Mouse (Mus musculus) 3T3-L1 (cell line): ENCODE data around the gene Trim47.
"Not testable (repeated sequence)": the region's sequence is repeated elsewhere in the genome, so short reads cannot be mapped to it uniquely, and the experiment has no call there.

Experiments
- DNase-seq: peaks from one replicate; pipeline ENCODE4 v3.0.0-alpha.2; 2015; ENCODE audit warnings: low read depth, low spot score

The Trim47 gene

DNA sequence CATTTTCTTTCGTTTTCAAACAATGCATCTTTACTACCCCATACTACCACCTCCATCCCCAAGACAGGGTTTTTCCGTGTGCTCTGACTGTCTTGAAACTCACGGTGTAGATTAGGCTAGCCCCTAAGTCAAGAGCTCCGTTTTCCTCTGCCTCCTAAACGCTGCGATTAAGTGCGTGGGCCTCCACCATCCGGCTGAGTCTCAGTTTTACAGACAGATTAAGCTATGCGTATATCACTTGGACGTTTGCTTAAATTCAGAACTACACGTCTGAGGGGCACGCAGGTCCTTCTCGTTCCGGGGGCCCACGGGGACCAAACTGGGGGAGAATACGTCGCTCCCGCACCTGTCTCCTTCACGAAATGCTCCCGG lies 11.1 kb upstream of the Trim47 start:
- DNase-seq, result peak; percentile 23

DNA sequence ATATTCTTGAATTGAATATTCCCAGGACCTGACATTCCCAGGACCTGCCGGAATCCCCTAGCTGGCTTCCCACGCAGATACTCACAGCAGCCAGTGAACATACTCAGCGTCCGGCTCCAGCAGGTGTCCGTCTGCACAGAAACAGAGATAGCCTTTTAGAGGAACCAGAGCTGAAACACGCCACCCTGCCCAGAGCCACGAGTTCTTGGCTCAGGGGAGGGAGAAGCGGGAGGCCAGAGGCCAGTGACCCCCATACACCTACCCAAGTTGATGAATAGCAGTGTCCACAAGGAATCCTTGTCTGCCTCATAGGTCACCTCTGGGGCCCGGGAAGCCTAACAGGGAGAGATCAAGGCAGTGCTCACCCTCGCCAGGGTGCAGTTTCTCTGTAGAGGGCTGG lies 7.2 kb upstream of the Trim47 start:
- no peak for DNase-seq

DNA sequence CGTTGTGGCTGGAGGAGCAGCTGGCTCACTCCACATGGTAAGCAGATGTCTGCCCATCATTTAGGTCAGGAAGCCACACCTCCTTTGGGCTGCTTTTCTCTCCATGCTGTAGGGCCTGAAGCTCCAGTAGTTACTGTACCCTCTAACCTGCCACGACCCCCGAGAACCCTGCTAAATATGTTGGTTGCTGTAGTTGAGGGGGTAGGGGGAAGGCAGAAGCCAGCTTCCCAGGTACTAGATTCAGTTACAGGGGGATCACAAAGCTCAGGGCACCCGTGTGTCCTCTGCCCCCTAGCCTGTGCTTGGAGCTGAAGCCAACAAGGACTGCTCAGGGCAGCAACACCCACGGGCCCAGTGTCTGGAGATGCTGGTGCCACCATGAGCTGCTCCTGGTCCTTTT lies 6.5 kb upstream of the Trim47 start:
- DNase-seq, result peak; percentile 63

DNA sequence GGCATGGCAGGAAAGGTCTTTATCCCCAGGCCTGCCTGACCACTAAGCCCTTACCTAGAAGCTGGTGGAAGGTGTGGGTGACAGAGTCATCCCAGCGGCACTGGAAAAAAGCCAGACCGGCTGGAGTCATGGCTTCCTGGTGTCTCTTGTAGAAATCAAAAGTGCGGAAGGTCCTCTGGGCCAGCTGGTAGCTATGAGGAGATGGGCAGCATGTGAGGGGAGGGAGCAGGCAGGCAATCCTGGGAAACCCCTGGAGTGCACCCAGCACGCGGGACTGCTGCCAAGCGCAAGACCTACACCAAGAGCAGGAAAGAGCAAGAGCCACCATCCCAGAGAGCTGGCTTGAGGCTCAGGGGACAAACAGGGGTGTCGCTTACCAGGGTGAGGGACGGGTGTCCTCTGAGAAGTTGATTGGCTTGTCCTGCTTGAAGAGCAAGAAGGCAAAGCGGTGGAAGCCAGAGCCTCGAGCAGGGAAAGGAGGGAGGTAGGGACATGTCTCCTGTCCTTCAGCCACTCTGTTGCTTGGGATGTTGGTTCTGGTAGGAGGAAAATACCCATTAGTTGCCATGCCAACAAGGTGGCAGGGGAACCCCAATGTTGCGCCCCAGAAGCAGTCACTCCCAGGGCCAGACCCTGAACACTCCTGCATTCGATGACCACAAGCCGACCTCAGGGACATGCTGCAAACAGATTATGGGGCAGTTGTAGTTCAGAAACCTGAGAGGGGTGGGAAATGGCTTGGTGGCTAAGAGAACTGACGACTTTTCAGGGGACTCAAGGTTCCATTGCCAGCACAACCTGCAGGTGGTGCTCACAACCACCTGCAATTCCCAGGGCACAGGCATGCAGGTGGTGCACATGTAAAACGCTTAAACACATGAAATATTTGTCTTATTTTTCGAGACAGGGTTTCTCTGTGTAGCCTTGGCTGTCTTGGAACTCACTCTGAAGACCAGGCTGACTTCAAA lies 5.6 kb upstream of the Trim47 start:
- DNase-seq, result peak; percentile 41

DNA sequence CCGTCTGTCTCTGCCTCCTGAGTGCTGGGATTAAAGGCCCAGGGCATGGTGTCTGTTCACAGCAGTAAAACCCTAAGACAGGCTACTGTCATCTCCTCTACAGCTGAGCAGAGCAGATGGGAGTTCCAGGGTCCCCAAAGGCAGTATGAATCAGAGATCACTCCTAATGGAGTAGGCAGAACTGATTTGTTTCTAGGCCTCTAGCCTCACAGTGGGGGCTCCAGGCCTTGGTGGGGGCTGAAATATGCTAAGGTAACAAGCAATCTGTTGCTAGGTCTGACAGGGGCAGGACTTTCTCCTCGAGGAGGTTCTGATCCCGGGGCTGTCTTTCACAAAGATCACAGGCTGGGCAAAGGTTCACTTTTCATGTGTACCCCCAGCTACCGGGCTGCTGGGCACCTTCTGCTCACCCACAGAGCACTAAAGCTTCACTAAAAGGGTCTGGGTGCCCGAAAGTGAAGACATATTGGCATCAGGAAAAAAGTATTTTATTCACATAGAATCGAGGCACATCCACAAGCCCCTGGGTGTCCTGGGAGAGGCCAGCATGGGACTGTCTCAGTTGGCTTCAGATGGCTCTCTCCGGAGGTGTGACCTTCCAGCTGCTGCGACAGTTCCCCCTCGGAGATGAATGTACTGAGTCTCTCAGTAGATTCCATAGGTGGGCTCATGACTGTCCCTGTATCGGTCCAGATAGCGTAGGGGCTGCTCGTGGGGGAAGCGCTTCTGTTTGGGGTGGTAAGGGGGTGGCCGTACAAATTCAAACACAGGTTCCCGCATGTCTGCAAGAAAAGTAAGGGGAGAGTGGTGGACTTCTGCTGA lies 4.5 kb upstream of the Trim47 start:
- peak; percentile 34 for DNase-seq

DNA sequence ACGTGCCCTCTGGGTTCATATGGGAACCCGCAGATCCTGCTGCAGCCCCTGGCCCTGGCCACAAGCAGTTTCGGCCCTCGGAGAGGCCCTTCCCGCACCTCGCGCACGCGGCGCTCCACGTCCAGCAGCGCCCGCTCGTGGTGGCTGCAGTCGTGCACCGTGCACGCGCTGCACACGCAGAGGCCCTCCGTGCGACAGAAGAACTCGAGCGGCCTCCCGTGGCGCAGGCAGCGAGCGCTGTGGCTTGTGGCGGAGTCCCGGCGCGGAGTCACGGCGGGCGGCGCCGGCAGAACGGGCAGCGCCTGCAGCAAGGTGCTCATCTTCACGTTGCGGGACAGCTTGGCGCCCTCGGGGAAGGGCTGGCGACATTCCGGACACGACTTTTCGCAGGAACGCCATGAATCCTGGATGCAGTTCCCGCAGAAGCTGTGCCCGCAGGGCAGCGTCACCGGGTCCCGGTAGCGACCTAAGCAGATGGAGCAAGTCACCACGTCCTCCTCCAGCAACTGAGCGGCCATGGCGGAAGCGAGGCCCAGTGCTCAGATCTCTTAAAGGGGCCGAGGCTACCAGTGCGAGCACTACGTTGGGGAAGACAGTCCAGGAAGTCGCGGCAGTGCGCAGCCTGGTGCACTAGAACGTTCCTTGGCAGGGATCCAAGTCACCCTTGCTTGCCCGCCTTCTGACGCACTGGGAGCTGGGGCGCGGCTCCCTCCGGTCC lies 3.6 kb upstream of the Trim47 start, which contains the start of gene Trim65:
Trim65 (minus strand) TSS at position 641 of the 718 bp plus-strand sequence.
- DNase-seq, result peak; percentile 83

DNA sequence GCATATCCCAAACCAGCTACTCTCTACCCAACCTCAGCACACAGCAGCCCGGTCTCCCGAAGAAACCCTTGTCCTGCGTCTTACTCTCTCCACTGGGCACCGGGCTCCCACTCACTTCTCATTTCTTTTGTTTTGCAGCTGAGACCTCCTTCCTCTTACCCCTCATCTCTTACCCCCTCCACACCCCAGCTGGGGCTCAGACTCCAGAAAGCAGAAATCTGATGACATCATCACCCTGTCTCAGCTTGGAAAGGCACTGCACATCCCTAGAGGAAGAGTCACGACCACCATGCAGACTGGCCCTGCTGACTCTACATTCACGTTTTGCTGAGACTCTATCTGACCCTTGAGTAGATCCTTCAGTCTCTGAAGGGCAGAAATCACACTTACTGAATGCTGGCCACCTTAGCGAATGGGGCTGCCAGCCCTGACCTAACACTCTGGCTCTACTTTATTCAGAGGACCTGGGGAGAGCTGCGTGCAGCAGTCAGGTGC lies 3.0 kb upstream of the Trim47 start:
- peak; percentile 43 for DNase-seq

DNA sequence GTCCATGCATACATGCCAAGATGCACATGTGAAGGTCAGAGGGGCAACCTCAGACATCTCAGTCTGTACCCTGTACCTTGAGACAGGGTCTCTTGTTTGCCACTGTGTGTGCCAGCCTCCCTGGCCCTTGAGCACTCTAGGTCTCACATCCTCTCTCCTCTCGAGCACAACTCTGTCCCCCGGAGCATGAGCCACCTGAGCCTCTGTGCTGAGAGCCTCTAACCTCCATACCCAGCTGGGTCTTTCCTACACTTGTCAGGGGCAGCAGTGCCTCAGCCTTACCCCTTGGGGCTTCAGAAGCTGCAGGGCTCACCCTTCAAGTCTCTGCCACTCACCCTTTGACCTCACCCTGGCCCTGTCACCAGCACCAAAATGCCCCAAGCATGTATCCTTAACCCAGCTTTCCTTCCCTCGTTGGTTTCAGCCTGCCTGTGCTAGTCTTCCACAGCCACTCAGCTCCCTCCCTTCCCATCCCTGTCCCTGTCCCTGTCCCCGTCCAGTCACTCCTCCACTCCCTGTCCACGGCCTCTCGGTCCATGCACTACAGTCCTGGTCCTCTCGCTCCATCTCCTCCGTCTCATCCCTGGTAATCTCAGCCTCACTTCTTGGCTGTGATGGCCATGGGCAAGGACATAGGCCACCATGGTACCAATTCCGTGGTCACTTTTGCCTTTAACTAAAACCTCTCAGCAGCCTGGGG lies 2.2 kb upstream of the Trim47 start:
- no peak for DNase-seq

DNA sequence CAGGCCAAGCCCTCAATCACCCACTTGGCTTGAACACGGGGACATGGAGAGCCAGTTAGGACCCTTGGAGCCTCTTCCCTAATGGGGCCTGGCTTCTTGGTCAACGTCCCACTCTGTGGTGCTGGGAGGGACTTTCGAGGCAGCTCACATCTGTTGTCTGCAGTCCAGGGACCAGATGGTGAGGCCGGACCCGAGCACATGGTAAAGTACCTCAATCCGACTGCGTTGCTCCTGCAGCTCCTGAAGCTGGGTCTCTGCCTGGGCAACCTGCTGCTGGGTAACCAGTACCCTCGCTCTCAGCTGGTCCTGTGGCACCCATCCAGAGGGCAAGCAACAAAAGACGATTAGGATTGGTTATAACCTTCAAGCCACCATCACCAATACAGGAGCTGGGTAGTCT lies 976 bp upstream of the Trim47 start:
- no peak for DNase-seq

DNA sequence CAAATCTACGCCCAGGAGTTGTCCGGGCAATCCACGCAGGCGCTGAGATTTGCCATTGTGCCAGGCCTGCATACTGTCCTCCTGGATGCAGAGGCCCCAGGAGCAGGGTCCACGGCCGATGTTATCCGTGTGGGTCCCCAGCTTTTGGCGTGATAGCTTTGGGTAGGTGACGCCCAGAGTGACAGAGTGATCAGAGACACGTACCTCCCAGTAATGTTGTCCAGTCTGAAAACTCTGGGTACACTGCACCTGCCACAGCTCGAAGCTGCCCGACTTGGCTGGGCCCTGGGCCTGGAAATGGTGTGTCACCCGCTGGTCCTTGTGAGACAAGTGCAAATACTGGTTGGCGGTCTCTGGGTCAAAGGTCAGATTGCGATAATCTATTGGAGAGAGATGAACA lies 749 bp downstream of the Trim47 start:
- no peak for DNase-seq

DNA sequence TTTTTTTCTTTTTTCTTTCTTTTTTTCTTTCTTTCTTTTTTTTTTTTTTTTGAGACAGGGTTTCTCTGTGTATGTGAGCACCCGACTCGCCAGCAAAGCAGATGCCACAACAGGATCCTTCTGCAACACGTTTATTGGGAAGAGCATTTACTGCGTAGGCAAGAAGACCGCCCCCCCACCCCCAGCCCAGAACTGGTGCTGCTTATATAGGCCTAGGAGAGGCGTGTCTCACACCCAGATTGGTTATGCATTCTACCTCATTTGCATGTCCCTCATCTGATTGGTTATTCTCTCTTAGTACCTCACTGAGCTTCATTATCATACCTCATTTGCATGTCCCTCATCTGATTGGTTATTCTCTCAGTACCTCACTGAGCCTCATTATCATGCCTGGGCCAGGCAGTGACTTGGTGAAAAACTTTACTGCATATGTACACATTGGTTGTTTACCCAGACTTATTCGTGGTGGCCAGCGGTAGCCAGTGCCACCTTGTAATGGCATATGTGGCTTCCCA lies 5.2 kb downstream of the Trim47 start:
- DNase-seq, result not testable (repeated sequence)

DNA sequence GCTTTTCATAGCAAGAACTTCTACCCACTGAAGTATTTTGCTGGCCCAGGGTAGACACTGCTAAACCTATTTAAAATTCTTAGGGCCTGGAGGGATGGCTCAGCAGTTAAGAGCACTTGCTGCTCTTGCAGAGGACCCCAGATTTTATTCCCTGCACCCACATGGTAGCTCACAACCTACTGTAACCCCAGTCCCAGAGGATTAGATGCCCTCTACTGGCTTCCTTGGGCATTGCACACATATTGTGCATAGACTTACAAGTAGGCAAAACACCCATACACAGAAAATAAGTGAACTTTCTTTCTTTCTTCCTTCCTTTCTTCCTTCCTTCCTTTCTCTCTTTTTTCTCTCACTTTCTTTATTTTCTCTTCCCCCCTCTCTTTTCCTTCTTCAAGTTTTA lies 9.2 kb downstream of the Trim47 start:
- DNase-seq, result no peak

DNA sequence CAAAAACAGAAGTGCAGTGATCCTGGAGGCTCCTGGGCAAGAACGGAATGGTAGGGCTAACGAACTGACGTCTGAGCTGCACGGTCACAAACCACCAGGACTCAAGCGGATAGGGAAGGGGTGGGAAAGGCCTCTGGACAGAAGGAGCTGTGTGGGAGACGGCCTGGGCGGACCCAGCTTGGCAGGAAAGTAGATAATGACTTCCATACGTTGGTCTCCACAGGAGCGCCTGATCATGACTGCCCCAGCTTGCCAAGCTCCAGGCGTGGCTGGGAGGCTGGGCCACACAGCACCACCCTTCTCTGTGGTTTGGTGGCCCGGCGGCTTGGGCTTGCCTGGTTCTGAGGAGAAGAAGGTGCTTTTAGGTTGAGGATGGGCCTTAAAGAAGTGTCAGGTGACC lies 9.8 kb downstream of the Trim47 start:
- peak; percentile 78 for DNase-seq

DNA sequence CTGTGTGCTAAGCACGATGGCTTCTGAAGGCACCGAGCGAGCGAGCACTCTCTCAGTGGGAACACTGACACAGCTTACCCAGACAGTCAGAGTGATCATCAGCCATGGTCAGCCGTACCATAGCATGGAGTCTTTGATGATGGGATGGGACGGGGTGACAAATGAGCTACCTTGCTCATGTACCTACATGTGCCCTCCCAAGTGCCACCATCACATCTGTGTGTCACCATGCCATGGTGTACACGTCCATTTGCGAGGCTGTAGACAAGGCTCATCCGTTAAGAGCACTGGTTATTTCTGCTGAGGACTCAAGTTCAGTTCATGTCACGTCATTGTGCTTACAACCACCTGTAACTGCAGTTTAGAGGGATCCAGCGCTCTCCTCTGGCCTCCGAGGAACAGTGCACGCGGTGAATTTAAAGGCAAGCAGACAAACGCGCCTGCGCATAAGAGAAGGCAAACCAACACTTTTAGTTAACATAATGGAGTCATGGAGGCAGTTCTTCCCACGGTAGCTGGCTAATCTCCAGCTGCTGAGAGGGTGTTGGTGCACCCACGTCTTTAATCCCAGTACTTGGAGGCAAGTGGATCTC lies 15.3 kb downstream of the Trim47 start:
- DNase-seq, result no peak

DNA sequence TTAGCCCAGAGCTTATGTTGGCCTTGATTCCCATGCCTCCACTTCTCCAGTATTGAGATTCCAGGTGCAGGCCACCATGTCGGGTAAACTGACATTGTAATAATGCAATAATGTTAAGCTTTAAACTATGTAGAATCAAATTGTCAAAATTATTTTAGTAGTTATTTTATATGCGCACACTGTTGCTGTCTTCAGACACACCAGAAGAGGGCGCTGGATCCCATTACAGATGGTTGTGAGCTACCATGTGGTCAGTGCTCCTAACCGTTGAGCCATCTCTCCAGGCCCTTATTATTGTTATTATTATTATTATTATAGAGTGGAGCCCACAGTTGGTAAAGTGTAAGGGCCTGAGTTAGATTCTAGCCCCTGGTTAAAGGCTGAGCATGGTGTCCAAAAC lies 15.9 kb downstream of the Trim47 start:
- DNase-seq, result no peak

DNA sequence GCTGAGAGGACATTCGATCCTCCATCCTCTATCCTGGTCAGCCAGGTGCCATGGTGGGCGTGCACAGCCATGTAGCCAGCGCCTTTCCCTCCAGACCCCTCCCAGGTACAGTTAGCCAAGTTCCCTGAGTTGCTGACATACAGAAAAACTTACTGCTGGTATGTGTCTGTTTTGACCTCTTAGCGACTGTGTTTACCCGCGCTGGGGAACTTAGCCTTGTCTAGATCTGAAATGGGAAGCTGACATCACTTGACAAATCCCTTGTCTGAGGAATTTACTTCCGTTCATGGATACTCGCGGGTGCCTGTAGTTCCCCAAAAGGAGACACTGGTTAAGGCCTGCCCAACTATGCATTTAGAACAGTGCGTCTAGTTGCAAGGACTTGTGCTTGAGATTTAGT lies 16.5 kb downstream of the Trim47 start:
- peak; percentile 78 for DNase-seq

DNA sequence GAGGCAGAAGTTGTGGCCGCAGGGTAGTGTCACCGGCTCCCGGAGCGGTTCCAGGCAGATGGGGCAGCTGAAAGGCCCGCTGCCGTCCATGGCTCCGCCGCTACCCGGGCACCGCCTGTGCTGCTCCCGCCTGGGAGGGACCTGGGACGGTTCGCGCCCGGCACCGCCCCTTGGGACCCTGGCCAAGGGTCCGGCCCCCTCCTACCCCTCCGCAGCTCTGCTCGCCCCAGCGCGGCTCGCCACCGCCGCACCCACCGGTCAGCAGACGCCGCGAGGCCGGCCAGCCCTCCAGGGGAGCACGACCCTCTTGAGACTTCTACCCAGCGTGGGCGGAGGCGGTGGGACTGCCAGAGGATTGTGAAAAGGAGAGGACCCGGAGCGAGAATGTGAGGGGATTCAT lies 16.9 kb downstream of the Trim47 start:
- peak; percentile 76 for DNase-seq

DNA sequence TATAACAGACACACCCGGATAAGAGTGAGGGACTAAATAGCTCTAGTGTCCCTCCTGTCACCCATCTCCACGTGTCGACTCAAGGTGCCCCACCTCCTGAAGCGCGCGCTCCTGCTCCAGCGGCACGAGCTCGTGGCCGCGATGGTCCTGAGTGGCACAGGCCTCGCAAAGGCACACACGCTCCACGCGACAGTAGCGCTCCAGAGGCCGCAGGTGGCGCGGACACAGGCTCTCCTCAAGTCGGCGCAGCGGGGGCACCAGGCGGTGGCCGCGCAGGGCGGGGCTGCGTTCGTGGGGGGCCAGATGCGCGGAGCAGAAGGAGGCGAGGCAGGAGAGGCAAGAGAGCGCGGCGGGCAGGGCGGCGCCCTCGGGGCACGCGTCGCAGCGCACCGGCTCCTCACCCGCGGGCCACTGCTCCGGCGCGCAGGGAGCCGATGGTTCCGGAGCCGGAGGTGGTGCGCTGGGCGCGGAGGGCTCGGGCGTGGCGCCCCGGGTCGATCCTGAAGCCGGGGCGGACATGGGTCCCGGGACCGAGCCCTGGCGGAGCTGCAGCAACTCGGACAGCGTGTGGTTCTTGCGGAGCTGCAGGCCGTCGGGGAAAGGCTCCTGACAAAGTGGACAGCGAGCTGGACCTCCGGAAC lies 17.4 kb downstream of the Trim47 start:
- no peak for DNase-seq

DNA sequence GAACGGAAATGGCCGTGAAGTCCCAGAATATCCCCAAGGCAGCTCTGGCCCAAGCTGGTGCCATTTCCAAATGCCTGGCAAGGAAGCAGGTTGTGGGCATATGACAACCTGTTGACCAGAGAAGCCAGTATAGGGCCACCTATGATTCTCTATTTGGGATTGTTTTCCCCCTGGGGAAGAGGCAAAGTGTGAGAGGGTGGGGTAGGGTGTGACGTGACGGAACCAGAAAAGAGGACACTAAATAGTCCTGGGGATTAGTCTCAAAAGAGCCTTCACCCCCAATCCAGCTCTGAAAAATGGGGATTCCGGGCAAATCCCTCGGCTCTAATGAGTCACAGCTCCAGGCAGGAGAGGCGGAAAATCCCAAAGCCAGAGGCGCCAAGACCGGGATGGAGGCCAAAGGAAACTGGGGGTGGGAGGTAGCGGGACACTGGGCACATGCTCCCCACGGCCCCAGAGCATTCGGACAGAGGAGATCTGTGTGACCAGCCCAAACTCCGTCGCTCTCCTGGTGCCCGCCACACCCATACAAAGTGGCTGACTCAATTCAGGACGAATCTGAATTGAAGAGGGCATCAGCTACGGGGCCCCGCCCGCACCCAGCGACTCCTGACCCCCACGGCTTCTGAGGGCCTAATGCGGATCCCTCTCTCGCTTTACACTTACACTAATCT lies 18.4 kb downstream of the Trim47 start:
- peak; percentile 93 for DNase-seq
